Mouse (Mus musculus): ENCODE results near the gene Bsn. TPM values are rescaled to one million over a fixed set of nuclear protein-coding genes. Genes with fewer than 3 reads are reported as not detected.

Gene Bsn
- total RNA-seq, 2 experiments from 2014 or later, result 243 to 246 TPM

DNA sequence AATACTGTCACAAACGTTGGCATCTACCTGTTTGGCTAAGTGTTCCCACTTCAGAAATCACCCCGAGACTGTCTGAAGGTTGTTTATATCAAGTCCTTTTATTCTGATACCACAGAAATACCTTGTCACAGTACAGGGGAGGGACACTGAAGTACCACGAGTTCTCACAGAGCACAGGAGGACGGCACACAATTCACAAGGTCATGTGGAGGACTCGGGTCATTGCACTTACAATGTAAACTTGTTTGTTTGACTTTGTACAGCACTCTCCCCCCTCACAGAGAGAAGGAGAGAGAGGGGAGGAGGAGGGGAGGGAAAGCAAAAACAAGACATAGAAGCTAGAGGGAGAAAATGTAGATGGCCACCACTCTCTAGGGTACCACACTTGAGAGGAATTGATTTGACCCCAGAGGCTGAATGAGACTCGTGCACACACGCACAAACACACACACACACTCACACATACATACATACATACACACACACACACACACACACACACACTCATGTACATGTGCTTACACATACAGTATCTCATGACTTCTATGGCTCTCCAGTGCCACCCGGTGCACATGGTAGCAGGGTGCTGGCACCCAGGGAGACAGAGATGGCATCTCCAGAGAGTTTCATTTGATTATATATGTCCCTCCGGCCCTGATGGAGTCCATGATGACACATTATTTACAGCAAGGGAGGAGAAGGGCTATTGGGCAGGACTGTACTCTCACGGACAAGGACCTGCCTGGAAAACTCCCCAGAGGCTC lies 94.1 kb downstream of the Bsn start:
- no peak for DNase-seq (ENCODE audit: low spot score in 2 of 2)

DNA sequence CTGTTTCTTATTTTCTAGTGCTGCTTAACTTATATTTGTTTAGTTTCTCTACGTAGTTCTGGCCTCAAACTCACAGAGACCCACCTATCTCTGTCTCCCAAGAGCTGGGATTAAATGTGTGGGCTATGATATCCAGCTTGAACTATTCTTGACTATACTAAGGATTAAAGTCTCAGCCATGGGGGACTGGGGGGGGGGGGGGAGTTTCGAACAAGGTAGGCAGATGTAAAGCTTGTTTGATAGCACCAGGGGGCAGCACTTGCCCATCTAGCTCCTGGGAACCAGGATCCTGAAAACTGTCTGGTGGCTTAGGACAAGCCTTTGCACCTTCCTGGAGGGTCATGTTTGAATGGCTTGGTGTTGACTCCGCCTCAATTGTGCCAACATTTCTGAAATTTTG lies 94.7 kb downstream of the Bsn start:
- DNase-seq (ENCODE audit: low spot score in 2 of 2), result peak in 1 of 2 experiments; percentile 63

DNA sequence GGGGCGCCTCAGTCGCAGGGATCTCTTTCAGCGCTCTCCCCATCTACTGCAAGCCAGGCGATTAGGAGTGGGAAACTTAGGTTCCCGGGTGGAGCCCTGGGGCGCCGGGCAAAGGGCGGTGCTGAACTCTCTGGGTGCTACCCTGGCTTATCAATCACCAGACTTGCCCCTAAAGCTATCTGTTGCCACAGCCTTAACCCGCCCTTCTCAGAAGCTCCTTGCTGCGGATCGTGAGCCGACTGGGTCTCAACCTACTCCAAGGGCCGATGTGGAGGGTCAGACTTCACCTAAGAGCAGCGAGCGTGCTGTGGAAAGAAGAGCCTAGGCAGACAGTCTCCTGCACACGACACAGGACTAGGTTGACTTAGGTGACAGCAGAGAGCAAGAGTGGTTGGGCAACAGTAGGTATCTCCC lies 95.2 kb downstream of the Bsn start:
- DNase-seq (ENCODE audit: low spot score in 2 of 2), result no peak

DNA sequence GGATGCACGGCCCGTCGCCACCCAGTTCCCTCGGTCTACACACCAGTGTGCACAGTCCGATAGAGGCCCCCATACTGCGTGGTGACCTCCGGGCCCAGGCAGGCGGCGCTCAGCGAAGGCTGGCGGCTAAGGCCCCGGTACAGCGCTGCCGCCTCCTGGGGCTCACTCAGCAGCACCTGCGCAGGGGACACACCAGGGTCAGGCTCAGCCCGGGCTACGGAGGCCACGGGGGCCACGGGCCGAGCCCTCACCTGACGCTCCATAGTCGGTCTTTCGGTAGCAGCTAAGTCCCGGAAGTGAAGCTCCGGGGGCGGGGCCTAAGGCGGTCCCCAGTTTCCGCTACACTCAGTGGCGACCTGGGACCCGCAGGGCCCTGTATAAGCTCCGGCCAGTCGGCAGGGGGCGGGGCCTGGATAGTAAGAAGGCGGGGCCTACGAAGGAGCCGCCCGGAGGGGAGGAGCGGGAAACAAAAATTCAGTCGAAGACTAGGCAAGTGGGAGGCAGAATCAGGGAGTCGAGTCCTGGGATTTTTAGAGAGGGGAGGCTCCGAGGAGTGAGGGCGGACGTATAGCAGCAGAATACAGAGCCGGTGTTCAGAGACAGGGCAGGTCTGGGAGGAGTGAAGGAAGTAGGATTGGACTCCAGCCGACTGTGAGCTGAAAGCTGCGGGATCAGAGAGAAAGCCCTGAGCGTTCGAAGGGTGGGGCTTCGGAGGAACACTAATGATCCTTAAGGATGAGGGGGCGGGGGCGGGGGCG lies 95.8 kb downstream of the Bsn start, which contains the start of gene Apeh:
TSS of gene Apeh (minus strand) at position 423 of the 758 bp plus-strand sequence.
- DNase-seq (ENCODE audit: low spot score in 2 of 2), result peak; percentile 81 to 82

DNA sequence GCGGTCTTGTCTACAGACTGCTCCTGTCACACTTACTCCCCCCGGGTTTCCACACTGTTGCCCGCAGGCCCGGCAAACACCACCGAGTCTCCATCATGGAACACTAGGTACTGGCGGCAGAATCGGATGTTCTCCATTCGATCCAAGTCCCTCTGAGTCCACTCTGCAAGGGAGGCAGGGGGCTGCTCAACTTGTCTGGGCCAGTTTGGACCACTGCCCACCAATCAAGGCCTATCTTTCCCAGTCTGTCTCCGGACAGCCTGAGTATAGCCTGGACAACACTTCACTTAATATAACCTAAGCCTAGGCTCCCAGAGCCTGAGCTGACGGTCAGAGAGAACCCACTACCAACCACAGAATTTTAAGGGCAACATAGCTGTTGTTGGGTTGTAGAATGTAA lies 96.6 kb downstream of the Bsn start:
- DNase-seq (ENCODE audit: low spot score in 2 of 2), result no peak

DNA sequence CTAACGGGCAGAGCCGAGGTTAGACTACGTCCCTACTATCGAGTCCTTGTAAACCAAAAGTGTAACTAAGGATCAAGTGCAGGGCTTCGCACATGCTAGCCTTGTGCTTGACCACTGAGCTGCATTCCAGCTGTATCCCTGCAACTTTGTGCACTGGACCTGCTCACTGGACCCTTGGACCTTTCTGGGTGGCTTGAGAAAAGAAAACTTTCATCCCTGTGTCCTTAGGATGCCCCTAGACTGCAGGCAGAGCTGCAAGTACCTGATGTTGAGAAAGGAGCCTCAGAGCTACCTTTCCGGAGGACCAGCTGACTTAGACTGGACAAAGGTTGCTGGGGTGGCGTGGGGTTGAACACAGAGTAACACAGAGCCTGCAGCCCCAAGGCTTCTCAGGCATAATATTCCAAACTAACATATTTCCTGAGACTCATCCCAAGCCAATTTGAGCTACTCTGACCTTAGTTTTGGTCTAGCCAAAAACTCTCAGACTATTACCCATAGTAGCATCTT lies 99.5 kb downstream of the Bsn start:
- no peak for DNase-seq (ENCODE audit: low spot score in 2 of 2)

DNA sequence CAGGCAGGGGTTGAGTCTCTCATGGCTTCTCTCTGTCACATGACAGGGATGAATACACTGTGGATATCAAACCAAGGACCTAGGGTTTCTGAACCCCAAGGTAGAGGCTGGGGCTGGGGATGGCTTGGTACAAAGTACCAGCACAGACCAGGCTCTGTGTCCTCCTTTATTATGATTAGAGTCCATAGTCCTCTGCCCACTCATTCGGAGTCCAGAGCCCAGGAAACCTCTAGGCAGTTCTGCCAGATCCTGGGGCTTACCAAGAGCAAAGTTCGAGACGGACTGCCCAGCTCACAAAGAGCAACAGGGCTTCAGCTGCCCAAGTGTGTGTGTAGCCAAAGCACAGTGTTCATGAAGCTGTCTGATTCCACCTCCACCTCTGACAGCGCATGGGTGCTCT lies 104.9 kb downstream of the Bsn start:
- DNase-seq (ENCODE audit: low spot score in 2 of 2), result no peak

DNA sequence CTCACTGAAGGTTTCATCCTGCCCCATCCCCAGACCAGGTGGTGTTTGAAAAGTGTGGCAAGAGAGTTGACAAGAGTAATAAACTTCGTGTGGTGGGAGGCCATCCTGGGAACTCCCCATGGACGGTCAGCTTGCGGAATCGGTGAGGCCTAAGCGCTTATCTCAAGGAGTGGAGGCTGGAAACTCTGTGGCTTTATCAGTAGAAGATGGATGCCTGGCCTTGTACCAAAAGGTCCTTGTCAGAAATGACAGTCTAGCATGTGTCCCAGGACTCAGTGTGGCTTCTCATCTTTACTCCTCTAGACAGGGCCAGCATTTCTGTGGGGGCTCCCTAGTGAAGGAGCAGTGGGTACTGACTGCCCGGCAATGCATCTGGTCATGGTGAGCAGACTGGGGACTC lies 106.6 kb downstream of the Bsn start:
- no peak for DNase-seq (ENCODE audit: low spot score in 2 of 2)

DNA sequence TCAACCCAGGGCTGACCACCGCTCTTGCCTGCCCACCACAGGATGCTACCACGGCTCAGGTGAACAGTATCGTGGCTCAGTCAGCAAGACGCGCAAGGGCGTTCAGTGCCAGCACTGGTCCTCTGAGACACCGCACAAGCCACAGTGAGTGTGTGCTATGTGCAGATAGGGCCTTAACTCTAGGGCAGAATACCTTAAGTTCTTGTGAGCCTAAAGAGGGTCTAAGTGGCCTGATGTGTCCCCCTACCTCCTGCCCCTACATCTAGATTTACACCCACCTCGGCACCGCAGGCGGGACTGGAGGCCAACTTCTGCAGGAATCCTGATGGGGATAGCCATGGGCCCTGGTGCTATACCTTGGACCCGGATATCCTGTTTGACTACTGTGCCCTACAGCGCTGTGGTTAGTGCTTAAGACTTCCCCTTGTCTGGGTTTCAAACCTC lies 107.2 kb downstream of the Bsn start, which contains the start of gene Rnf123:
TSS of gene Rnf123 (minus strand) at position 359 of the 444 bp plus-strand sequence.
- DNase-seq (ENCODE audit: low spot score in 2 of 2), result no peak

DNA sequence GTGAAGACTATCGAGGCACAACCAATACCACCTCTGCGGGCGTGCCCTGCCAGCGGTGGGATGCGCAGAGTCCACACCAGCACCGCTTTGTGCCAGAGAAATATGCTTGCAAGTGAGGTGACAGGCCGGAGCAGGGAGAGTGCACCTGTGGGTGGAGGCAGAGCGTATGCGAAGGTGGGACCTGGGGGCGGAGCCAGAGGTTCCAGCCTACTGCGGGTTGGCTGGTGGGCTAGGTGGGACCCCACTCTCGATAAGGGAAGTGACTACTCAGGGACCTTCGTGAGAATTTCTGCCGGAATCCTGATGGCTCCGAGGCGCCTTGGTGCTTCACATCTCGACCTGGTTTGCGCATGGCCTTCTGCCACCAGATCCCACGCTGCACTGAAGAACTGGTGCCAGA lies 107.6 kb downstream of the Bsn start:
- no peak for DNase-seq (ENCODE audit: low spot score in 2 of 2)

DNA sequence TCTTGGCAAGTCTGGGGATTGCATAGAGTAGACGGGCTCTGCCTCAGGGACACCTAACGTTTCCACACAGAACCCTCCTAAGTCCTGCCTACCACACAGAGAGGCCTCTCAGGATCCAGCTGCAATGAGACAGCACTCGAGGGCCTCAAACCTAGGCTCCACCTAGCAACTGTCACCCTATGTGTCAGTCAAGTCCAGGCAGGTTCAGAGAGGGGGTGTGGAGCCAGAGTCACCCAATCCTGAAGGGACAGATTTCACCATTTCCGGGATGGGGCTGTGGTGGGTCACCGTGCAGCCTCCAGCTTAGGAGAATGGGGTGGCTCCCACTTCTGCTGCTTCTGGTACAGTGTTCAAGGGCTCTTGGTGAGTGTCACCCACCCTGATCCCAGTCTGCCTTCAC lies 110.0 kb downstream of the Bsn start, which contains the start of gene Mst1:
TSS of gene Mst1 (plus strand) at position 269 of the 400 bp plus-strand sequence.
- no peak for DNase-seq (ENCODE audit: low spot score in 2 of 2)

DNA sequence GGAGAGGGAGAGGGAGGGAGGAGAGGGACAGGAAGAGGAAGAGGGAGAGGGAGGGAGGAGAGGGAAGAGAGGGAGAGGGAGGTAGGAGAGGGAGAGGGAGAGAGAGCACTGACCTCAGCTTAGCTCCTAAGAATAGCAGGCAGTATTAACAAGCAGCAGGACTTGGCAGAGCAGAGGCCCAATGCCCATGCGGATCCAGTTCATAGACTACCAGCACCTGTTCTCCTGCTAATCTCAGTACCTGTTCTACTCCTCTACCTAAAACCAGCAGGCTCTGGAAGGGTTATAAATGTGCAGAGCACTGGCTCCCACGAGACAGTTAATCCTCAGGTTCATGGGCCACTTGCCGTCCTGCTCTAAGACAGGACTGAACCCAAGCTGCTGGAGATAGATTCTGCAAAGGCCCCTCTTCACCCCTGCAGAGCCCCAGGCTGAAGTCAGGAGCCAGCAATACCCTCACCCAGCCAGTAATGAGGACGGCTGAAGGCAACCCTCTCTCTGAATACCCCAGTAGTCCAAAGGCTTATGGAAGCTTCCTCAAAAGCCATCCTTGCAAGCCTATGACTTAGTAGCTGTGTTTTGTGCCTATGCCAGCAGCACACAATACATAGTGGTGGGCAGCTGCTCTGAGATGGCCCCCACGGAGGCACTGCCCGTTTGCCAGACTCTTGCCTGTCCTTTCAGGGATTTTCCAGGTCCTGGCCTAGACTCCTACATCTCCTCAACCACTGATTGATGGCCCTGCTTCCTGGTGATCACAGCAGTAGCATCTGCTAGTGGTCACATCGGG lies 116.8 kb downstream of the Bsn start:
- no peak for DNase-seq (ENCODE audit: low spot score in 2 of 2)

DNA sequence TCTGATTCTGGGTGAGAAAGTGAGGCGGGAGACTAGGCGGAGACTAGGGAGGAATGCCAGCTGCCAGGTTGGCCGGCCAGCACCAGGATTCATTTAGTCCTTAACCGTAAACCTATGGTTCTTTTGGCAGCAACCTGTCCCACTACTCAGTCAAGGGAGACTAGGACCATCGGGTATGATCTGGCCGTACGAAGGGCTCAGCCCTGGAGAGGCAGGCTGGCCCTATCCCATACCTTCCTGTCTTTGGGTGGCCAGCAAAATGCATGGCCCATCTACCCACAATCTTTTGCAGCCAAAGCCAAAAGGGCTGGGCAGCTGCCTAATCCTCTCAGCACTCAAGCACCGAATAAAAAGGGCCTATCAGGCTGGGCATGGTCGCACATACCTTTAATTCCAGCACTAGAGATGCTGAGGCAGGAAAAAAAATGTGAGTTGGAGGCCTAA lies 117.7 kb downstream of the Bsn start:
- no peak for DNase-seq (ENCODE audit: low spot score in 2 of 2)

DNA sequence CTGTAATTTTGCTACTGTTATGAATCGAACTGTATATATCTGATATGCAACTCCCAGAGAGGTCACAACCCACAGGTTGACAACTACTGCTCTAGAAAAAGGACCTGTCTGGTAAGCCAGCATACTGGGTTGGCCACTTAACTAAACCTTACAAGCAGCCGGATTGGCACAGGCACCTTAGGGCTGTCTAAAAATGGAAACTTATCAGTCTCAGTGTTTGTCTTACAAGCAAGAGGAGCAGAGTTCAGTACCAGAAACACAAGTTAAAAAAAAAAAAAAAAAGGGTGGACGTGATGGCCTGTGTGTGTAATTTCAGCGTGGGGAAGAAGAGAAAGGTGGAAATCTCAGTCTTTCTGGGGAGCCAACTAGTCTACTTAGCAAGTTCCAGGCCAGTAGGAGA lies 118.4 kb downstream of the Bsn start:
- DNase-seq (ENCODE audit: low spot score in 2 of 2), result no peak

DNA sequence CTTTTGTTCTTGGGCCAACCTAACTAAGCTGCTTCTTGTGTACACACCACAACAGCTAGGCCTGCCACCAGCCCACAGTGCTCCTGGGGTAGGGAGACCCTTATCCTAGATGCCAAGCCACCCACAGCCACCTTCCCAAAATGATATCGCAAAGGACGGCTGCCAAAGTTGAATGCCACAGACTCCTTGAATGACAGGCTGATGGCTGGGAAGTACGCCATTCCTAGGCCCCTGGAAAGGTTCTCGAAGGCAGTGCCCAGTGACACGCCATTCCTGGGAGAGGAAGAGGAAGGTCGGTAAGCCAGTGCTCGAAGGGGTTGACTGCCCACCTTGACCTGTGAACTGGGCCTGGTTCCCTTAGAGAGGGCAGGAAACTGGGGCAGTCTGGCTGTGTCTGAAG lies 120.7 kb downstream of the Bsn start:
- DNase-seq (ENCODE audit: low spot score in 2 of 2), result no peak

DNA sequence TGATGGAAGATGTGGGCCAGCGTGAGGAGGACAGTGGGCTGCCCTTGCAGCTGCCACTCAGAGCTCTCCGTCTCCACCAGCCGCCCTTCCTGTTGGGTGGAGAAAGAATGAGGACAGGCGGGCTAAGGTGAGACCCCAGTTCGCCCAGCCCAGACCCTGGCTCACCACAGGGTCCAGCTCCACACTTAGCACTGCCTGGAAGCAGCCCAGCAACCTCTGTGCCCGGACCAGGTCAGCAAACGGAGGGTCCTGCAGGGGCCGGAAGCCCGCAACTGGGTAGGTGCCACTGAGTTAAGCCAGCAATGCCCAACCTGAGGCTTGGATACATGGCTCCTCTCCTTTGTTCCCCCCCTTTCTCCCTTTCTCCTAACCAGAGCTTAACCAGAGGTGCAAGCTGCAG lies 121.2 kb downstream of the Bsn start:
- no peak for DNase-seq (ENCODE audit: low spot score in 2 of 2)

DNA sequence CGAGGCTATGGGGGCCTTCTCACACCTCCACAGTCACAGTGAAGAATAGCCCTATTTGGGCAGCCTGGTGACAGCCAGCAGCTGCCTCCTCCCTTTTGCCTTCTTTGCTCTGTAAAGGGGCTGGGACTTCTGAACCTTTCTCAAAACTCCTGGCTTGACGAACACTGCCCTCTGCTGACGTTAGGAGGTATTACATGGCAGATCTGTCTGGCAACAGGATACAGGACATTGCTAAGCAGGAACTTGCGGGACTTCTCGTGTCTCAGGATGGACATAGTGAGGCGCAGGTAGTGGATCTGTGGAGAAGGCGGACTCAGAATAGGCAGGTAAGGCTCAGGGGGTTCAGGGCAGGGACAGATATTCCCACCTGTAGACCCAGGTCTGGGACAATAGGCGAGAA lies 122.3 kb downstream of the Bsn start:
- peak; percentile 81 to 88 for DNase-seq (ENCODE audit: low spot score in 2 of 2)

DNA sequence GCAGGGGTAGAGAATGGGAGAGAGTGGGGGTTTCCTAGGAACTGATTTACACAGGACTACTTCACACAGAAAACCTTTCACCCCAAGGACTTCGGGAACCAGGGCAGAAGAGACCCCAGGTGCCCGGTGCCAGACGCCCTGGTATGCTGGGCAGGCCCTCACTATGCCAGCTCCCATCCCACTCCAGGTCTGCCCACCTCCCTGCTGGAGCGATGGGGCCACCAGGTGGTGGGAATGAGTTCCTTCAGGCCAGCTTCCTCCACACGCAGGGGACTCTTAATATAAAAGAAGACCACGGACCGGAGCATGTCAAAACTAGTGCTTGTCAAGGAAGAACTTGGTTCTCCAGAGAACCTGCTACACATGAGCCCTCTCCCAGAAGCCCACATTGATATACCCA lies 123.0 kb downstream of the Bsn start:
- no peak for DNase-seq (ENCODE audit: low spot score in 2 of 2)

DNA sequence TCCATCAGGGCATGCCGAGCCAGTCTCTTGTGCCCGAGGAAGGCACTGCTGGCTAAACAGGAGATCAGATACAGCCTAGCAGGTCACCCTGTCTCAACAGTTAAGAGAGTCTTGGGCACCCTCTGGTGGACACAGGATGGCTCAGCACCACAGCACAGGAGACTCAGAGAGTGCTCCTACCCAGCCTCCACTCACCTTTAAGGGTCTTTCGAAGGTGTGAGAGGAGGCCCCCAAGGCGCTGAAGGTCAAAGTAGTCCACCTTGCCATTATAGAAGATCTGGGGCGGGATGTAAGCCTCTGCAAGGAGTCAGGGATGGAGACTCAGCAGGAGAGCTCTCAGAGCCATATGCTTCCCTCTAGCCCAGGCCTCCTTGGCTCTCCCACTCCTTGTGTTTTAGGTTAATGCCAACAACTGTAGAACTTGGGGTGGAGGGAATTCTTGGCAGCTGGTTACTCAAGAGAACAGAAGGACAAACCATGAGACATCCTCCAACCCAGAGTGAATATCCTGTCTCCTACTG lies 124.6 kb downstream of the Bsn start:
- peak; percentile 68 to 70 for DNase-seq (ENCODE audit: low spot score in 2 of 2)

DNA sequence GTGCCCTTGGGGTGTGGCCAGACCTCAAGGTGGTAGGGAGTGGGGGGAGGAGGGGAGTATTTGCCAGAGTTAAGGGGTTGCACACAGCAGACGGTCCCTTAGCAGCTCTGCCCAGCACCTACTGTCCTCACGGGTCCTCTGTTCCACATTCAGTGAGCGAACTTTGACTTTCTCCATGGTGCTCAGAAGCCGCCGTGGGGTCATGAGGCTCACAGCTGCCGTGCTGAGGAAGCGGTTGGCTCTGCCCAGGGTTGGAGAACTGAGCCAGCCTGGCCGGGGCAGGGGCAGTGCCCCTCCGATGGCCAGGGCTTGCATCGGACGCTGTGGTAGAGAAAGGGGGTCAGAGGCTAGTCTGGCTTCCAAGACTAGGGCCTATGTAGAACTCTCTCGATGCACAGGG lies 126.8 kb downstream of the Bsn start:
- DNase-seq (ENCODE audit: low spot score in 2 of 2), result no peak

DNA sequence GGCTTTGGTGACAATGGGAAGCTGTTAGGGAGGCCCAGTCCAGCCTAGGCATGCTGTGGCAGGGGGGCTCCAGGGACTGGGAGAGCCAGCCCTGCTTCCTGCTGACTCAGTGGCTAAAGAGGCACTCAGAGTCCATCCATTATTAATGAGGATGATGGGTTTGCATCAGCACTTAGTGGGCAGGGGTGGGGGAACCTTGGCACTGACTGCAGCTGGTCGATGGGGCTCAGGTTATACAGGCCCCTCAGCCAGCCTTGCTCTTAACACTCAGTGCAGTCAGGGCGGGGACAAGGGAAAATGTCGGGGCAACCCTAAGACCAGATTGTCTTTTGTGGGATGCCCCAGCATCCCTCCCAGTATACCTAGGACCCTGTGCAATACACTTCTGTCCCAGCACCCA lies 128.0 kb downstream of the Bsn start:
- no peak for DNase-seq (ENCODE audit: low spot score in 2 of 2)
